Mouse (Mus musculus): ENCODE results near the gene Poc5. TPM values are rescaled to one million over a fixed set of nuclear protein-coding genes. Genes with fewer than 3 reads are reported as not detected.

The Poc5 gene
- polyA plus RNA-seq, 1 experiment from 2014 or later: 8.5 TPM

DNA sequence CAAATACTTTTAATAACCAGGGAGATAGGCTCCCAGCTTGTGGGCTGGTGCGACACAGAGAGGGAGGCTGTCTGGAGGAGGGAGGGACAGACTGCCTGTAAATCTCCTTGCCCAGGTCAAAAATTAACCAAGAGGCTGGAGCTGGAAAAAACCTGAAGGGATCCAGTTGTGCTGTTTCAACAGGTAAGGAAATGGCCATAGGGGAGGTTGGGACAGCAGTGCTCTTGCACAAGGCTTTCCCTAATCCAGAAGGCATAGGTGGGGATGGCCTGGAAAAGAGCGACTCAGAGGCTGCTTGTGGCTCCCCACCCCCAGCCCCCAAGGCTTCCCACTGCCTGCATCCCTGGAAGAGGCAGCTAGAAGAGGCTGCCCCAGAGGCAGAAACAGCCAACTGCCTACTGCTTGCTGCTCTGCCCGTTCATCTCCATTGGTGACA, 44.3 kb downstream of the Poc5 start:
- no peaks in the 10 kb centered on the region for H3K27me3 ChIP-seq (replicated peaks)
- H3K9ac ChIP-seq: no peak overlapping the region; the same call in 1 of the 2 replicates
- ATAC-seq (ENCODE audit: extremely low read depth, insufficient number of reproducible peaks, low FRiP score, low TSS enrichment): no peak
- WGBS: 48% methylated on average over 3 of the region's 3 CpGs
- no peaks in the 10 kb centered on the region for H3K36me3 ChIP-seq
- H3K27ac ChIP-seq (replicated peaks): no peak overlapping the region
- peaks cover 58% of the 10 kb centered on the region for H3K4me1 ChIP-seq
- H3K4me2 ChIP-seq: no peak overlapping the region
- no peaks in the 10 kb centered on the region for H3K9me3 ChIP-seq
- no peak overlapping the region for H3K4me3 ChIP-seq

DNA sequence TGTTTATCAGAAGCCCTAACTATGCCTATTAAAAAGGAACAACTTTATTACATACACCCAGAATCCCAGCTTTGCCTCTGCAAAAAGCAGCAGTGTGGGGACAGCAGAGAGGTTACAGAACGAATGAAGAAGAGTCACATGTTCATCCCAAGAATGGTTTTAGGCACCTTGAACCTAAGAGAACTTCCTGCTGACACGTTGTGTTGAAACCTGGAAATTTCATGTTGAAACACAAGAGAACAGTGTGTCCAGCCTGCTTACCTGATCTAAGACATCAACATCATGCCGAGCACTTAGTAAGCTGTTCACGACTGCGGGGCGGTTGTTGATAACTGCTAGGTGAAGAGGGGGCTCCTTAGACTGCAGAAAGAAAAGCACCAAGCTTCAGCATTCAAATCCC, 44.9 kb downstream of the Poc5 start:
- Histone ChIP-seq H3K9ac (no peak overlapping the region), H3K9me3 (no peaks in the 10 kb centered on the region), H3K36me3 (no peaks in the 10 kb centered on the region), H3K4me2 (no peak overlapping the region), H3K27me3 (replicated peaks) (no peaks in the 10 kb centered on the region), H3K27ac (replicated peaks) (no peak overlapping the region), H3K4me1 (peaks cover 58% of the 10 kb centered on the region), H3K4me3 (no peak overlapping the region)
- ATAC-seq (ENCODE audit: extremely low read depth, insufficient number of reproducible peaks, low FRiP score, low TSS enrichment): no peak
- WGBS: 61% methylated on average over 6 of the region's 6 CpGs

DNA sequence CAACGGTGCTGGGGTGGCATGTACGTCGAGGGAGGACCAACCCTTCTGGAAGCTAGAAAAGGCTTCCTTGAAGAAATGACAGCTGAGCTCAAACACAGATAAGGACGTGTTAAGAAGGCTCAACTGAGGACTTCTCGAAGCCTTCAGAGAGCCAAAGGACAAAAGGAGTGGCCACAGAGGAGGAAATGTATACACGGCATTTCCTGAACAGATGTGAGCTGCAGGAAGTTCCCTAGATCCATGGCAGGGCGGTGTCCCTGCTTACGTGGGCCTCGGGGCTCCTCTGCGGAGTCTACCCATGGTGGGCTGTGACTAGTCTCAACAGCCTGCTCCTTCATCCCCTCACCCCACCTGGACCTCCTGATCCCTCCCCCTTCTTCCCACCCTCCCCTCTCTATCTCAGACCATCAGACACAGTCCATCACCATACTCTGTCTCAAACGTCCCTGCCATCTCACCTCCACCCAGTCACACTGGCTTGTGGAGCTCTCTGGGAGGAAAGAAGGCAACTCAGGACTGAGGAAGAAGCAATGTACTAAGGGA, 45.6 kb downstream of the Poc5 start:
- H3K9me3 ChIP-seq: no peaks in the 10 kb centered on the region
- no peak overlapping the region for H3K4me3 ChIP-seq
- peak overlapping the region; percentile 73 for H3K27ac ChIP-seq (replicated peaks)
- no peak overlapping the region for H3K4me2 ChIP-seq
- H3K9ac ChIP-seq: no peak overlapping the region
- H3K36me3 ChIP-seq: no peaks in the 10 kb centered on the region
- no peaks in the 10 kb centered on the region for H3K27me3 ChIP-seq (replicated peaks)
- H3K4me1 ChIP-seq: peaks cover 54% of the 10 kb centered on the region
- no peak for ATAC-seq (ENCODE audit: extremely low read depth, insufficient number of reproducible peaks, low FRiP score, low TSS enrichment)
- WGBS: 36% methylated on average over 11 of the region's 11 CpGs

DNA sequence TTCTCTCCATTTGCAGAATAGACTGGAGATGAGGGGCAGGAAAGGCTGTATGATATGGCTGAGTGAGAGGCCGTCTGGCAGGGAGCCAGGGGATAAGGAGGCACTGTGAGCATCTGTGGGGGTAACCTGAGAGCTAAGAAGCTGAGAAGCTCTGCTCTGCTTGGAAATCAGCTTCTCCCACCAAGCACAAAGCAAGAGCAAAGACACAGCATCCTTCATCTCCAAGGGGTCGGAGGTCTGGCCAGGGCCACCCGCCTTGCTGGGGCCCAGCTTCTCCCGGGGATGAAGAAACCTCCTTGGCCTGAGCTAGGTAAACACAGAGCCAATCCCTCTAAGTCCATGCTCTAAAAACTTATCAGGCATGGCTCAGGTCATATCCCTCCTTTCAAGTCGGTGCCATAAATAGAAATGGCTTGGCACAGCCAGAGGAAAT, 46.8 kb downstream of the Poc5 start:
- Histone ChIP-seq H3K36me3 (no peaks in the 10 kb centered on the region), H3K27me3 (replicated peaks) (no peaks in the 10 kb centered on the region), H3K4me1 (peaks cover 53% of the 10 kb centered on the region), H3K4me2 (peak overlapping the region; percentile 57), H3K27ac (replicated peaks) (peak overlapping the region; percentile 73), H3K9me3 (no peaks in the 10 kb centered on the region), H3K9ac (no peak overlapping the region; the same call in 1 of the 2 replicates), H3K4me3 (peak overlapping the region; percentile 16; the same call in 1 of the 2 replicates)
- WGBS: 26% methylated on average over 5 of the region's 5 CpGs
- ATAC-seq (ENCODE audit: extremely low read depth, insufficient number of reproducible peaks, low FRiP score, low TSS enrichment): no peak

DNA sequence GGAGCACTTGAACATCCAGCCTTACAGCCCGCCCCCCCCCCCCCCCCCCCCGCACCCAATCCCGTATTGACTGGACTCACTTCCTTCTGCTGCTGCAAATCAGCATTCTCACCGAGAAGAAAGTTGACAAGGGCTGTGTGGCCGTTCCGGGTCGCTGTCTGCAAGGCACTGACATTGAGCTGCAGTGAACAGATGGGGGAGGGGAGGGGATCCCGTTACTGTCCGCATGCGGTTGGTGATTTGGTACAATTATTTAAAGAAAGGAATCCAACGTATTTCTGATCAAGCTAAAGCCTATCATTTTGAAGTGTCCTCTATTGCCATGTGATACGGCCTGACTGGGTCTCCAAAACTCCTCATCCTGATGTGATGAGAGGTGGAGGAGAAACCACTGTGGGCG, 47.7 kb downstream of the Poc5 start:
- Histone ChIP-seq H3K27me3 (replicated peaks) (no peaks in the 10 kb centered on the region), H3K4me3 (peak overlapping the region; percentile 16; the same call in 1 of the 2 replicates), H3K27ac (replicated peaks) (peak overlapping the region; percentile 73), H3K9me3 (no peaks in the 10 kb centered on the region), H3K4me1 (peaks cover 53% of the 10 kb centered on the region), H3K9ac (peak overlapping the region; percentile 47; the same call in 1 of the 2 replicates), H3K36me3 (no peaks in the 10 kb centered on the region), H3K4me2 (peak overlapping the region; percentile 57)
- WGBS: 19% methylated on average over 12 of the region's 13 CpGs
- ATAC-seq (ENCODE audit: extremely low read depth, insufficient number of reproducible peaks, low FRiP score, low TSS enrichment): no peak

DNA sequence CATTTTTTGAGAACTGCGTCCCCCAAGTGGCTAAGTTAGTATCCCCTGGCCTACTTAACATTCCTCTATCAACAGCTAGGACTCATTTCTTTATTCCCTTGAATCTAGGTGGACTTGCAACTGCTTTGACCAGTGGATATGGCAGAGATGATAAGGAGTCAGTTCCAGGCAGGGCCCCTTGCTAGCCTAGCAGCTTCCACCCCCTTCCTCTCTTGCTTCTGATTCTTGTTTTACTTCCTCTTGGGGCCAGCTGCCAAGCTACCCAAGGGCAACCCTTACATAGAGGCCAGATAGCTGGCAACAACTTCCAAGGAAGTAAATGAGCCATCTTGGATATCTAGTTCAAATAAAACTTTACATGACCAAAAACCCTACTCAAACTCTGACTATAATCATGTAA, 48.8 kb downstream of the Poc5 start:
- Histone ChIP-seq H3K9ac (no peak overlapping the region), H3K36me3 (no peaks in the 10 kb centered on the region), H3K4me2 (no peak overlapping the region), H3K9me3 (no peaks in the 10 kb centered on the region), H3K27ac (replicated peaks) (no peak overlapping the region), H3K4me1 (peaks cover 52% of the 10 kb centered on the region), H3K4me3 (no peak overlapping the region), H3K27me3 (replicated peaks) (no peaks in the 10 kb centered on the region)
- WGBS: 69% methylated on average over 1 of the region's 1 CpGs
- no peak for ATAC-seq (ENCODE audit: extremely low read depth, insufficient number of reproducible peaks, low FRiP score, low TSS enrichment)

DNA sequence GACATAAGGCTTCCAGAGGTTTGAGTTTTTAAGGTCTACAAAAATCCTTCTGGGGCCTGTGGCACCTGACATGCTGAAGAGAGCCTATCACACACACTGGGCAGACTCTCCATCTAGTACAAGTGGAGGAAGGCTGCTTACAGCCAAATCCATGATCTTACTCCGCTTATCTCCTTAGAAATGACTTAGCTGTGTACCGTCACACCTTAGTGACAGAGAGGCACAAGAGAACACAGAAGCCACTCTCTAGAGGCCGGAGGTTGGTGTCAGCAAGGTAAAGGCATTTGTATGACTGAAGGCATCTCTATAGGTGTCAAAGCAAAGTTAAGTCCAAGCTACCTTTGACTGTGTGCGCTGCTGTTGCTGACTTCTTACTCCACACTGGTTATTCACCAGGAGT, 52.3 kb downstream of the Poc5 start:
- Histone ChIP-seq H3K4me3 (no peak overlapping the region), H3K36me3 (no peaks in the 10 kb centered on the region), H3K9ac (no peak overlapping the region), H3K27me3 (replicated peaks) (no peaks in the 10 kb centered on the region), H3K4me1 (peaks cover 16% of the 10 kb centered on the region), H3K9me3 (no peaks in the 10 kb centered on the region), H3K4me2 (no peak overlapping the region), H3K27ac (replicated peaks) (no peak overlapping the region)
- WGBS: 67% methylated on average over 4 of the region's 4 CpGs
- ATAC-seq (ENCODE audit: extremely low read depth, insufficient number of reproducible peaks, low FRiP score, low TSS enrichment): no peak

DNA sequence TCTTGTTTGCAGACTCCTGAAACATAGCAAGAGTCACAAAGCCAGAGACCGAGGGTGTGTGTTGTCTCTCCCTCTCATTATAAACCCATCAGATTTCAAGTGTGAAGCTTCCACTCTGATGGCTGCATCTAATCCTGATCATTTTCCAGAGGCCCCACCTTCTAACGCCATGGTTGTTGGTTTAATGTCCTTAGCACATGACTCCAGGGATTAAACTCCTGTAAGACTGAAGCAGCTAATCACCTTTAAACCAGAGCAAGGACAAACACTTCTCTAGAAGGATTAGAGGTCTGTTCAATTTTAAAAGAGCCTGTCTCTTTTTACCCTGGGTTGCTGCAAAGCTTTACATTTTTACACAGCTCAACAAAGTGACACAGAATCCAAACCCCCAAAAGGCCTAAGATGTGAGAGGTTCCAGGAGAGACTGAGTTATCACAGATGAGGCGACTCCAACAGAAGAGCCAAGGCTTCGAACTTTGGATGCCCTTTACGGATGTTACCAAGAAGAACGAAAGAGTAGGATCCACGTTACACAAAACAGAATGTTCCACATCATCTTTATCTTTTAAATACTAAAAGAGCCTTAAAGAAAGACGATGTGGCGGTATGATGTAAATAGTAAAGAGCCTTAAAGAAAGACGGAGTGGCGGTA, 62.2 kb downstream of the Poc5 start:
- H3K4me1 ChIP-seq: peaks cover 10% of the 10 kb centered on the region
- H3K9ac ChIP-seq: no peak overlapping the region
- H3K9me3 ChIP-seq: no peaks in the 10 kb centered on the region
- H3K27ac ChIP-seq (replicated peaks): peak overlapping the region; percentile 61; the same call in 1 of the 2 replicates
- 73% methylated on average over 11 of the region's 11 CpGs for WGBS
- no peak for ATAC-seq (ENCODE audit: extremely low read depth, insufficient number of reproducible peaks, low FRiP score, low TSS enrichment)
- H3K4me3 ChIP-seq: no peak overlapping the region
- H3K36me3 ChIP-seq: no peaks in the 10 kb centered on the region
- no peaks in the 10 kb centered on the region for H3K27me3 ChIP-seq (replicated peaks)
- H3K4me2 ChIP-seq: no peak overlapping the region

DNA sequence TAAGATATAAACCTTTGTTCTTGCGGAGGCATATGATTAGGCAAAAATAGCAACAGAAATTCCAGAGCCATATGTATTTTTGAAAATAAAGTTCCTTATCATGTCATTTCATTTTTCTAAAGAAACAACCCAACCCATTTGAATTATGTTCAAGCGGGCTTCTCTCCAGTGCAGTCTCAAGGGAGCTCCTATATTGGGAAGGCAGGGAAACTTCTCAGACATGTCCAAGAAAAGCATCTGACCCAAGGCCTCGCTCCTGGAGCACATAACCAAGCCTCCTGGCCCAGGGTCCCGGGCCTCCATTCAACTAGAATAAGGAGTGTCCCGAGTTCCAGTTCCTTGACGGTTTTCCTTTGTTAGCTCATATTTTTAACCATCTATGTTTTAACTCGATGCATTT, 62.8 kb downstream of the Poc5 start:
- Histone ChIP-seq H3K9me3 (no peaks in the 10 kb centered on the region), H3K9ac (no peak overlapping the region), H3K4me3 (no peak overlapping the region), H3K4me2 (no peak overlapping the region), H3K4me1 (peaks cover 10% of the 10 kb centered on the region), H3K27ac (replicated peaks) (0 out of 2 replicates have a peak overlapping the region, but pooled peaks have one; percentile 61), H3K27me3 (replicated peaks) (no peaks in the 10 kb centered on the region), H3K36me3 (no peaks in the 10 kb centered on the region)
- no peak for ATAC-seq (ENCODE audit: extremely low read depth, insufficient number of reproducible peaks, low FRiP score, low TSS enrichment)
- 69% methylated on average over 7 of the region's 7 CpGs for WGBS

DNA sequence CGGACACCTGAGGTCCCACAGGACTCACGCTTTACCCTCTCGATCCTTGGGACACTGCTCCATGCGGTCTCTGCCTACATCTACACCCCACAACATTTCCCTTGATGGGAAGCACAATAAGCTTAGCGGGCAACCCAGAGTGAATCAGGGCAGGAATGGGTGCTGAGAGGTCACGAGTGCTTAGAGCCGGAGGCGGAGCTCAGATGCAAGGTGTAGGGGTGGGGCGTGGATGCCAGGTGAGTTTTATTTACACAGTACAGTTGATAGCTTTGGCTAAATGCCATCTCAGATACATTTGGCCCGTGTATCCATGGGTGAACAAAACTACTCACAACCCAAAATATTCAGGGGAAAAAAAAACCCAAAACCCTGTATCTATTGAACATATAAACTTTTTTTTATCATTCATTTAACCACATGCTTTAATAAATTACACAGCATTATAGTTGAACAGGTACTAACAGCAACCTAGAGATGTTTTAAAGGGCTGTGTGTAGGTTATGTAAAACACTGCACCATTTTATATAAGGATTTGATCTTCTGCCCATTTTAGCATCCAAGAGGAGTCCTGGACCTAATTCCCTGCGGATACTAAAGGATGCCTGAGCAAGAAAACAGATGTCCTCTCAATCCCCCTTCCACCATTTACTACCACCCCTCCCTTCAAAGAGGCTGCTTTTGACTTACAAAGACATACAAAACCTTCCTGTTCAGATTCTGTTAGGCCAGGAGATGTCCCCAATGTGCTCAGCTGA, 63.5 kb downstream of the Poc5 start:
- Histone ChIP-seq H3K4me3 (no peak overlapping the region), H3K27ac (replicated peaks) (0 out of 2 replicates have a peak overlapping the region, but pooled peaks have one; percentile 42), H3K9me3 (no peaks in the 10 kb centered on the region), H3K9ac (no peak overlapping the region), H3K4me2 (no peak overlapping the region), H3K4me1 (peaks cover 10% of the 10 kb centered on the region), H3K27me3 (replicated peaks) (no peaks in the 10 kb centered on the region), H3K36me3 (no peaks in the 10 kb centered on the region)
- 77% methylated on average over 11 of the region's 11 CpGs for WGBS
- no peak for ATAC-seq (ENCODE audit: extremely low read depth, insufficient number of reproducible peaks, low FRiP score, low TSS enrichment)

DNA sequence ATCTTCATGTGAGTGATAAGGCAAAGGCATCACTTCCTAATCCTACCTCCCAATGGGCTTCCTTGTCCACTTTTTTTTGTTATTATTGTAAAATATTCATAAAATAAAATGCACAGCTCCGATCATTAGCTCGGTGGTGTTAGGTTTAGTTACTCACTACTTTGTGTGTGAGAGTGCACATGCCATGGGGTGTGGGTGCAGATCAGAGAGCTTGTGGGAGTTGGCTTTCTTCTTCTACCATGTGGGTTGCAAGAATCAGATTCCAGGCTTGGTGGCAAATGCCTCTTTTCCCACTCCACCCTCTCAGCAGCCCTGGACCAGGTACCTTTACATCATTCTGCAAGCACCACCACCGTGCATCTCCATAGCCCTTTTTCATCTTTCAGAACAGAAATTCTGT, 64.5 kb downstream of the Poc5 start:
- no peak overlapping the region for H3K4me3 ChIP-seq
- no peak overlapping the region for H3K27ac ChIP-seq (replicated peaks)
- no peak overlapping the region for H3K9ac ChIP-seq
- H3K4me2 ChIP-seq: no peak overlapping the region
- ATAC-seq (ENCODE audit: extremely low read depth, insufficient number of reproducible peaks, low FRiP score, low TSS enrichment): no peak
- no peaks in the 10 kb centered on the region for H3K36me3 ChIP-seq
- no peaks in the 10 kb centered on the region for H3K27me3 ChIP-seq (replicated peaks)
- peaks cover 10% of the 10 kb centered on the region for H3K4me1 ChIP-seq
- WGBS: 81% methylated on average over 3 of the region's 3 CpGs
- H3K9me3 ChIP-seq: no peaks in the 10 kb centered on the region
